Mouse (Mus musculus): ENCODE results near the gene Tgfb2.

DNA sequence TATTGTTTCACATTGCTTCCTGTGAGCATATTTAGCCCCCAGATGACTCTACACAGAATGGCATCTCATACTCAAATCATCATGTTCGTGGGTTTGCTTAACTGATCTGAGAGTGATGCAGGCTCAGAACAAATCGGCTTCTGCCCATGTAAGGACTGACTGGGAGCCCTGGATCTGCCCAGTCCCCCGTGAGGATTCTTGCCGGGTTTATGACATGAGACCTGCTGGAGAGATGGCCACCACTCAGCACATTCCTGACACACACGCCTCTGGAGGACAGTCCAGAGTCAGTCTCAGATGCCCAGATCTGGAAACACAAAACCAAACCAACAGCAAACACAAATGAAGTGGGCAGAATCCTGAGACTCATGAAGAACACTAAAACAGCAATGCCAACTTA lies 128.5 kb downstream of the Tgfb2 start:
- TF ChIP-seq CTCF (IDR thresholded peaks at IDR 0.05; ENCODE audit: borderline replicate concordance, extremely low read depth, insufficient read depth, insufficient read length) (no peak), POLR2A (IDR thresholded peaks at IDR 0.05; ENCODE audit: borderline replicate concordance, extremely low read depth, insufficient read depth, insufficient read length, poor library complexity, severe bottlenecking) (no peak)
